Mouse (Mus musculus) left cerebral cortex, postnatal 36 days (tissue): Measurements from ENCODE around the gene Gigyf1. TPM values are rescaled to one million over a fixed set of nuclear protein-coding genes. Genes with fewer than 3 reads are reported as not detected.
A peak's percentile ranks its signal among the peaks of the same experiment; 100 is the strongest.

ENCODE experiments used
- DNase-seq, 2 experiments: peaks; one replicate each; pipeline ENCODE4 v3.0.0; 2021 to 2022; ENCODE audit warnings: low spot score in 2 of 2, mixed read lengths in 1 of 2
- intact Hi-C: fragments of 180-260 bp; cut with DNase I; formaldehyde crosslinking; loops from one replicate; pipeline ENCODE4 v1.15.1; 2025
- total RNA-seq, 2 experiments: library from RNA; stranded (reverse); gene quantifications; 2 replicates each; pipeline ENCODE4 v1.2.3; 2021

The Gigyf1 gene
- 10 to 100 TPM; 43.8 to 63.2 TPM for total RNA-seq

- intact Hi-C loops: no loop called here
- no peak for DNase-seq
Measured at GRCm38 (mm10) chr5:137518436-137518835, at the start of gene Gigyf1. TSS of gene Gigyf1 (plus strand) at chr5:137518548.

GRCm38 (mm10) chr5:137472252-137472904 lies 46.0 kb upstream of the Gigyf1 start:
- intact Hi-C loops: no loop called here
- no peak for DNase-seq

DNA sequence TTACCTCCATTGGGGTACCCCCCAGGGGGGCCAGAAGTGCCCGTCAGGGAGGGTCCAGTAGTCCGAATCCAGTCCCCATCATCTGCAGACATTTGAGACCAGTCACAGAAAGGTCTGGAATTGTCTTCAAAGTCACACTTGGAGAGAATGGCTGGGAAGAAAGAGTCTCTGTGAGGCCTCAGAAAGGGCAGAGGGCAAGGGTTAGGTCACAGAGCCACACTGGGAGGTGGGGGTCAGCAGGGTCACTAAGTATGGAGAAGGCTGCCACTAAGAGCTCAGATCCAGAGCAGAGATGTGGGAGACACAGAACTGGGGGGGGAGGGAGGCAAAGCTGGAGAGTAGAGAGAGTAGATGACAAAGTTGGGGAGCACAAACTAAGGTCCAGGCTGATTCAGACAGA lies 44.0 kb upstream of the Gigyf1 start:
- no peak for DNase-seq
- intact Hi-C loops: no loop called here

- no peak for DNase-seq
- intact Hi-C loops: no loop called here
Measured at GRCm38 (mm10) chr5:137476964-137477363, 41.4 kb upstream of the Gigyf1 start, which contains the start of gene Zan. TSS of gene Zan (minus strand) at chr5:137477064.

GRCm38 (mm10) chr5:137481138-137481537 lies 37.2 kb upstream of the Gigyf1 start:
- intact Hi-C loops: no loop called here
- DNase-seq: peak; percentile 56 to 68

- DNase-seq: no peak
- intact Hi-C loops: no loop called here
Measured at GRCm38 (mm10) chr5:137481897-137482296, 36.5 kb upstream of the Gigyf1 start.

DNA sequence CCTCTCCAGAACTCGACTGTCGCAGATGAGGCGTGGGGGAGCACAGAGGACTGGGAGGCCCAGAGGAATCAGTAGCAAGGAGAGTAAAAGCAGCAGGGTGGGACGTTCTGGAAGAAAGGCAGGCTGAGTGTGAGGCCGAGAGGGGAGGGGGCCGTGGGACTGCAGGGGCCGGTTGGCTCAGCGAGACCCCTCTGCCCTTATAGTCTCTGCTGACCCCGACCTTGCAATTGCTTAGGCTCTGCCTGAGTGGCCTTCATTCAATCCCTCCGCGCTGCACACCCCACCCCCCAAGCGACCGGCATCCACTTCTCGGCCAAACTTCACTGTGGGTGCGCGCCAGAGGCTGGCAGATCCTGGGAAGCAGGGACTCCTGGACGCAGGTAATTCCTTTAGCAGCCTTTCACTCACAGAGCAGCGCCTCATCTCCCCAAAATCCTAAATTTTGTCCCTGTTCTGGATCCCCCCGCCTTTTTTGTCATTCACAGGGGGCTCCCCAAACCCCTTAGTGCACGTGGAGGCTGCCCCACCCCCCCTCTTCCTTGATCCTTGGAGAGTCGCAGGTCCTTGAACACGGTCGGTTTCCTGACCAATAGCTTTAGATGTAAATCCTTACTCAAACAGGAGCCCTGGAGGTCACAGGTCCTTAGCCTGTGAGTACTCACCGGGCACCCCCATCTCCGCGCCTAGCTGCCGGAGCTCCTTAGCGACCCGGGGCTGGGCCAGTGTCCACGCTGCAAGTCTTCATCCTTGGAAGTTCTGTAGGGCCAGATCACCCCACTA lies 33.1 kb upstream of the Gigyf1 start:
- DNase-seq: no peak
- intact Hi-C loops: no loop called here

GRCm38 (mm10) chr5:137485851-137486155 lies 32.5 kb upstream of the Gigyf1 start:
- intact Hi-C loops: no loop called here

GRCm38 (mm10) chr5:137487616-137488015 lies 30.7 kb upstream of the Gigyf1 start:
- intact Hi-C loops: no loop called here
- no peak for DNase-seq

More at GRCm38 (mm10) chr5:137485851-137486155, 32.5 kb upstream of the Gigyf1 start:
- DNase-seq: no peak

DNA sequence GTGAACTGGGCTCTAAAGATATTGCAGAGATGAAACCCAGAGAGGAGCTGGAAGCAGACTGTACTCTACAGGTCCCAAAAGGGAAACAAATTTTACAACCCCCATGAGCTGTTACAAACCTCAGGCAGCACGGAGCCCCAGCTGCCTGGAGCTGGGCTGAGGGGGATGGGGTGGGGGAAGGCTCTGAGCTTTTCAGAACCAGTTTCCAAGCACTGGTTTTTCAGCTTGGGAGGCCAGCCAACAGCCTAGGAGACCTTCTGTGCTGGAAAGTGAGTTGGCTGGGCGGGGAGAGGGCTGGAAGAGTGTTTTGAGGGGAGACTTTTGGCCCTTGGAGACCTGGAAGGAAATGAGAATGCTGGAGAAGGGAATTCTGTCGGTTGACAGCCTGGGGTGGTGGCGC lies 26.8 kb upstream of the Gigyf1 start:
- intact Hi-C loops: no loop called here
- no peak for DNase-seq

DNA sequence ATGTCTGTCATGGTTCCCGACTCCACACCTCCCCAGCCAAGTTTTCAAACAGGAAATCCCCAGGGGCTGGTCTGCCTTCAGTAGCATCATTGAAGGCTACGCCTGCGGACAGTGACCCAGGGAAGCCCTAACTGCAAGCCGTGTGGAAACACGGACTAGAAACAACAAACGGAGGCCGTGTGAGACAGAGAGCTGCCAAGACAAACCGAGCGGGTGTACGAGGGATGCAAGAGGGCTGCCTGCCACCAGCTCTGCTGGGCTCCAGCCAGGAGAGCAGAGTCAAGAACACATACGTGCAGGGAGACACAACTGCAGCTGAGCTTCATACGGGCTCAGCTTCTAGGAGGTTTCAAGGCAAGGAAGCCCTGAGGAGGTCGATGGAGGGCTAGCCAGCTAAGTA lies 24.5 kb upstream of the Gigyf1 start:
- intact Hi-C loops: no loop called here

GRCm38 (mm10) chr5:137500186-137500585 lies 18.2 kb upstream of the Gigyf1 start:
- no peak for DNase-seq
- intact Hi-C loops: loop anchor here (5.0 kb wide), 1 partner anchor 168 kb away; the partner anchor contains the start of gene Slc12a9

More for the DNA sequence above, 24.5 kb upstream of the Gigyf1 start:
- DNase-seq: no peak

DNA sequence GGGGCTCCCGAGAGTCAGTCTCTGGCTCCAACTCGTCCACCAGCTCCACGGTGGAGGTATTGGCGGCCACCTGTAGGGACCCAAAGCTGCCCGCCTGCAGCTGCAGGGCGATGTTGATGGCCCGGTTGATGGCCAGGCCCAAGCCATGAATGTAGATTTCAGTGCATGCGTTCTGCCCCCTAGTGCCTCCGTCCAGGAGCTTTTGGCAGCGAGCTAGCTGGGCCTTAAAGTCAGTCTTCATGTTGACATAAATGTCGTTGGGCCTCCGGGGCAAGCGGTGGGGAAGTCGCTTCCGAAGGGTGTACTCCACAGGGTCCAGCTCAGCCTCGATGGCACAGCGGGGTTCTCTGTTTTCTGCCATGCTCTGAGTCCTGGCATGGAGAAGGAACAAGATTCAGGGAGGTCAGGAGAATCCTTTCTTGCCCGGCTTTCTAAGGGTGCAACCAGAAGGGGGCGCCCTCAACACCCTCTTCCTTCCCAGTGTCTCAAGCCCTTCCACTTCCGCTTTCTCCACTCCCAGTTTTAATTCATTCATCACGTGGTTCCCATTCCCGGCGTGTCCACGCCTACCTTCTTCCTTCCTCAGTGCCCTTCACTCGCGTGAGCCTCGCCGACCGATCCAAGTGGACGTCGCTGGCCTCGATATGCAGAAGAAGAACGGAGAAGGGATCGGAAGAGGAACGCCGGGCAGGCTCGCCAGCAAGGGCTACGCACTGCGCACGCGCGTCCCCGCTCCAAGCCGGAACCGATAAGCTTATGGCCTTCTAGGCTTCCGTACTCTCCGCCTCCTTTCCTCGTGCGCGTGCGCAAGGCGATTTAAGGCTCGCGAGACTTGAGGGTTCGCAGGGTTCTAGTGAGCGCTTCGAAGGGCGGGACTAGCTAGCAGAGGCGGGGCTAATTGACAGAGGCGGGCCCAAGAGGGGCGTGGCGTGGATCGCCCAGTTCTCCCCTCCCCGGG lies 16.4 kb upstream of the Gigyf1 start, which contains the start of gene Pop7:
Gene Pop7 (minus strand): TSS at position 810 of the 958 bp plus-strand sequence.
- intact Hi-C loops: loop anchor here (2.0 to 5.0 kb wide), 2 partner anchors 31 to 170 kb away; partner anchors contain the start of genes Epo, Gnb2 and Slc12a9

GRCm38 (mm10) chr5:137502667-137503110 lies 15.7 kb upstream of the Gigyf1 start:
- intact Hi-C loops: loop anchor here (2.0 to 5.0 kb wide), 2 partner anchors 30 to 170 kb away; partner anchors contain the start of genes Epo, Gnb2 and Slc12a9
- no peak for DNase-seq

More for the DNA sequence above, 16.4 kb upstream of the Gigyf1 start, which contains the start of gene Pop7:
- peak; percentile 100 for DNase-seq

- intact Hi-C loops: loop anchor here (5.0 kb wide), 1 partner anchor 172 kb away; the partner anchor contains the start of gene Slc12a9
- DNase-seq: no peak
Measured at GRCm38 (mm10) chr5:137504041-137504440, 14.3 kb upstream of the Gigyf1 start.

DNA sequence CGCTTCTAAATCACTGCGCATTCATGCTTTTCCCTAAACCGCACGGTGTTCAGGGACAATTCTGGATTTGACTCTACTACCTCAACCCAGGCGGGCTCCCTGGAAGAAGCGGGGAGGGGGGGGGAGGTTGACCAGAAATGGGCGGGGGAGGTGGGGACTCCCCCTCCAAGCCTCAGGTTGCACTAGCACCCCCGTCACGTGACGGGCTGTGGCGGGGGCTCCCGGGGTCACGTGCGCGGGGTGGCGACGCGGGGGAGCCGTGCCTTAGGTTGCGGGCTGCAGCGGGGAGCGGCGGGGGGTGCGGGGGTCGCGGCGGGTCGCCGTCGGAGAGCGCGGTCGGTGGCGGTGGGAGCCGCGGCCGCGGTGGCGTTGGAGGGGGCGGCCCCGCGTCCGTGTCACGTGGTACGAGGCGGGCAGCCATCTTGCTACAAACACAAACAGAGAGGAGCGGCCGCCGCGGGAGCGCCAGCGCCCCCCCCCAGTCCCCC lies 8.3 kb upstream of the Gigyf1 start:
- intact Hi-C loops: loop anchor here (2.0 kb wide), 1 partner anchor 21 kb away; no protein-coding TSS in a partner anchor

DNA sequence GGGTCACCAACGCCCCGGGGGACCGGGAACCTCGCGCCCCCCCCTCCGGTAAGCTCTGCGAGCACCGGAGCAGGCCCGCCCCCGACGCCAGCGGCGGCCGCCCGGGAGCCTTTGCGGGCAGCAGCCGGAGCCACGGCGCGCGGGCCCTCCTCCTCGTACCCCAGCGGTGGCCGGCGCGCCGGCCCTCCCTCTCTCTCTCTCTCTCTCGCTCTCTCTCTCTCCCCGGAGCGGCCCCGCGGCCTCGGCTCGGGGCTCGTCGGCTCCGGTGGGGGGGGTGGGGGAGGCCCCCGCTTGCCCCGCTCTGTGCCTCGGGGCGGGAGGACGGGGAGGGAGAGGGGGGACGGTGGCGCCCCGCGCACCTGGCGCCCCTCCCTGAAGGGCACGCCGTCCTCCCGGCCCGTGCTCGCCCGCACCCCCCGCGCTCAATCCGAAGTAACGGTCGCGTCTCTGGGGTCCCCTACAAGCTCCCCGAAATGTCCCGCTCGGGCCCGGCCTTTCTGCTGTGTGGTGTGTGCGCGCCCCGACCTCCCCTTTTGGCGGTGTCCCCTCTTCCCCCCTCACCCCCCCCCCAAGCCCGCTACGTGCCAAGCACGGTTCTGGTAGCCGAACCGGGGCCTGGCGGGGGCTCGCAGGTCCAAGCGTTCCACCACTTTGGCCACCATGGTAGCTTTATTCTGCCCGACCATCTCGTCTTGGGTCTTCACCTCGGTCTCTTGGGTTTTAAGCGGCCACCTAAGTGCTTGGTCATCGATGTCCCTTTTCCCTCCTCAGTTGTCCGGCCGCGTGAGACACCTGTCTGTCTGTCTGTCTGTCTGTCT lies 7.6 kb upstream of the Gigyf1 start:
- intact Hi-C loops: loop anchor here (2.0 kb wide), 1 partner anchor 20 kb away; no protein-coding TSS in a partner anchor
- no peak for DNase-seq

More for the DNA sequence above, 8.3 kb upstream of the Gigyf1 start:
- peak; percentile 86 to 87 for DNase-seq

DNA sequence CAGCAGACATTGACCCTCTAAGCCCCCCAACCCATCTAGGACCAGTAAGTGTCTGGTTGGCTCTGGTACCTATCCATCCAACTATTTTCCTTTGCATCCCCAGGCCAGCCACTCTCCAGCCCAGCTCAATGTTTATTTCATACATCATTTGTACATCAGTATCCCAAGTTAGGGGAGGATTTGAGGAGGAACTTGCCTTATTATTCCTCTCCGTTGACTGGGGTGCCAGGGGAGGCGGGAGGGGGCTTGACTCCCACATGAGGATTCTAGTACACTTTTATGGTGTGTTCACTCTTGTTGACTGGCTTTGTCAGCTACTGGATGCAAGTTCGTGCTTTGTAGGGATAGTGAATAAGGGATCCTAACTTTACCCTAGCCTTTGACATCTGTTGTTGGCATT lies 6.6 kb upstream of the Gigyf1 start:
- intact Hi-C loops: loop anchor here (2.0 kb wide), 1 partner anchor 19 kb away; no protein-coding TSS in a partner anchor
- no peak for DNase-seq
